Mouse (Mus musculus) right cerebral cortex, adult 18-20 months (tissue): ENCODE measurements around the gene Thsd7a.

Experiments
- DNase-seq: peaks from one replicate; pipeline ENCODE4 v3.0.0; 2022; ENCODE audit warnings: mixed read lengths

Gene Thsd7a

GRCm38 (mm10) chr6:12381136-12381778 is 368.0 kb downstream of the Thsd7a start:
- DNase-seq, result peak; percentile 37

- no peak for DNase-seq
These were observed 368.5 kb downstream of the Thsd7a start for GRCm38 (mm10) chr6:12380717-12381116.

GRCm38 (mm10) chr6:12358737-12359136 is 390.5 kb downstream of the Thsd7a start:
- no peak for DNase-seq

- DNase-seq, result no peak
These were observed 395.6 kb downstream of the Thsd7a start for GRCm38 (mm10) chr6:12353573-12353972.

GRCm38 (mm10) chr6:12352165-12352719 is 397.0 kb downstream of the Thsd7a start:
- DNase-seq, result no peak

- DNase-seq, result peak; percentile 23
These were observed 398.5 kb downstream of the Thsd7a start for GRCm38 (mm10) chr6:12350753-12351152.

- DNase-seq, result no peak
These were observed 400.0 kb downstream of the Thsd7a start for GRCm38 (mm10) chr6:12349105-12349759.

GRCm38 (mm10) chr6:12348667-12349066 is 400.5 kb downstream of the Thsd7a start:
- DNase-seq, result no peak

- DNase-seq, result no peak
These were observed 412.3 kb downstream of the Thsd7a start for GRCm38 (mm10) chr6:12336590-12337584.

- DNase-seq, result peak; percentile 21
These were observed 433.9 kb downstream of the Thsd7a start for GRCm38 (mm10) chr6:12315070-12315909.

- DNase-seq, result no peak
These were observed 441.7 kb downstream of the Thsd7a start for GRCm38 (mm10) chr6:12307502-12307901.

- DNase-seq, result no peak
These were observed 486.4 kb downstream of the Thsd7a start for GRCm38 (mm10) chr6:12262641-12263400.
